Mouse (Mus musculus) cerebral cortex, adult 2 months (tissue): ENCODE measurements around the gene Cdan1.

Experiments used
- WGBS: fragments of 180-500 bp; shearing (Covaris S2); methylation state at CpG from one replicate; pipeline ENCODE4 v1.1.7; 2018; 5-methylcytosine and 5-hydroxymethylcytosine counted together

The Cdan1 gene

GRCm38 (mm10) chr2:120731877-120732530, 117.9 kb downstream of the Cdan1 start:
- WGBS = 40% methylated on average over 7 of the region's 7 CpGs

GRCm38 (mm10) chr2:120731167-120731862, 118.6 kb downstream of the Cdan1 start:
- WGBS = under 1% methylated on average over 61 of the region's 61 CpGs

DNA sequence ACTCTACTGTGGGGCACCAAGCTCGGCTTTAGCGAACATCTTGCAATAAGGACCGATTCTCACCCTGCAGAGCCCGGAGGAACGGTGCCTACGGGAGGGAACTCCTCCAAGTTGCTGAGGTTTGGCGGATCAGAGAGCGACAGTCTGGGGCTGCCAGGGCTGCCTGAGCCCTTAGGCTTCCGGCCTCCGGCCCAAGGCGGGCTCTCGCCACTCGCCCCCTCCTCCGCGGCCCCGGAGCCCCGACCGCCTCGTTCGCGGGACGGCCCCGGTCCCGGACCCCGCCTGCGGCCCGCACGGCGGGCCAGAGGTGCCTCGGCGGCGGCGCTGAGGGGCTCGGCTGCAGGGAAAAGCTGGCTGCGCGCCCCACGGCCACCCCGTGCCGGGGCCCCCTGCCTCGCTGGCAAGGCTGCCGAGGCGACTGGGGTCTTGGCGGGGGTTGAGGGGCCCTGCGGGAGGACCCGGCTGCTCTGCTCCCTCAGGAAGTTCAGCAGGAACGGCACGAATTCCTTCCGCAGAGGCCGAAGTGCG, 119.2 kb downstream of the Cdan1 start:
- WGBS = under 1% methylated on average over 50 of the region's 50 CpGs

GRCm38 (mm10) chr2:120729775-120730585, 119.9 kb downstream of the Cdan1 start:
- 9% methylated on average over 23 of the region's 23 CpGs for WGBS

- WGBS = 69% methylated on average over 6 of the region's 6 CpGs
Measured at GRCm38 (mm10) chr2:120724176-120724575, 125.8 kb downstream of the Cdan1 start.

GRCm38 (mm10) chr2:120723621-120724020, 126.3 kb downstream of the Cdan1 start:
- 73% methylated on average over 4 of the region's 4 CpGs for WGBS

DNA sequence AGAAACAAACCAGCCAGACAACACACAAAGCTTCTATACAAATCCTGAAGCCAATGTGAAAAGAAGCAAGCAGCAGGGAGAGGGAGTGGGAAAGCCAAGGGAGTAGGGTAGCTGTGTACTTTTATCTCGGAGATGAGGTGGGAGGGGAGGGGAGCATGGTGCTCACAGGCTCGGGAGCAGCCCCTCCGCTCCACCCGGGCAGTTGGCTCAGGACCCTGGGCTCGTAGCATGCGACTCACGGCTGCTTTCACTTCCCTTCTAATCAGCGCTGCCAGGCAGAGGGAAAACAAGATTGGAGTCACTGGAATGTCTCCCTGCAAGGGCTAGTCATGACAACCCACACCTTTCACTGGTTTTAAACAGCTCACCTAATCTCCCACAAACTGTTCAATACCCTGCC, 127.4 kb downstream of the Cdan1 start:
- WGBS = 48% methylated on average over 8 of the region's 8 CpGs

DNA sequence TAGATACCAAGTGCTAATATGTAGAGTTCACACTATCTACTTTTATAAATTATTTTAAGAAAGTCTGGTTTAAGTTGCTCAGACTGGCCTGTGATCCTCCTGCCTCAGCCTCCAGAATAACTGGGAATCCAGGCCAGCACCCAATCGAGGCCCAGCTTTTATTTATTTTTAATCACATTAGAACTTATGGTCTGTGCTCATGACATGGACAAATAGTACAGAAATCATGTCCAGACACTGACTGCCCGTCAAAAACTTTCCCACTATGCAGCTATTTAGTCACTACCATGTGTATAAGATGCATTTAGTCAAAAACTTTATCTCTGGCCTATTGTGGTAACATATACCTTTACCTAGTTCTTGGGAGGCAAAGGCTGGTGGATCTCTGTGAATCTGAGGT, 128.0 kb downstream of the Cdan1 start:
- WGBS = 88% methylated on average over 2 of the region's 2 CpGs

DNA sequence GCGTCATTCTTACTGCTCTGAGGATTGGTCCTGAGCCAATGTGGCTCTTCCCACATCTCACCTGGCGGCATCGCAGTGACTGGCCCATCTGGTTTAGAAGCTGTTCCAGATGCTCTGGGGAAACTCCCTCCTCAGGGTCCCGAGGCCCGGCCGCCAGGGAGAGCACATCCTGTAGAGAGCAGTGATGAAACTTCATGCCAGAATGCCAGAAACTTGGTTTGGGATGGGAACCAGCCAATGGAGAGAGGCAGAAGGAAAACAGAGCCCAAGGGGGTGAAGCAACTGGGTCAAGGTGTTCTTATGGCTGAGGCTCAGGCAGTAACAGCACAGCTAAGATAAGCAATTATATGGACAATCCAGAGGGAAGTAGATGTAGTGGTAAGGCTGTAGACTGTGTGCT, 129.1 kb downstream of the Cdan1 start:
- 75% methylated on average over 6 of the region's 6 CpGs for WGBS

GRCm38 (mm10) chr2:120718496-120718895, 131.4 kb downstream of the Cdan1 start:
- WGBS = 92% methylated on average over 8 of the region's 8 CpGs

DNA sequence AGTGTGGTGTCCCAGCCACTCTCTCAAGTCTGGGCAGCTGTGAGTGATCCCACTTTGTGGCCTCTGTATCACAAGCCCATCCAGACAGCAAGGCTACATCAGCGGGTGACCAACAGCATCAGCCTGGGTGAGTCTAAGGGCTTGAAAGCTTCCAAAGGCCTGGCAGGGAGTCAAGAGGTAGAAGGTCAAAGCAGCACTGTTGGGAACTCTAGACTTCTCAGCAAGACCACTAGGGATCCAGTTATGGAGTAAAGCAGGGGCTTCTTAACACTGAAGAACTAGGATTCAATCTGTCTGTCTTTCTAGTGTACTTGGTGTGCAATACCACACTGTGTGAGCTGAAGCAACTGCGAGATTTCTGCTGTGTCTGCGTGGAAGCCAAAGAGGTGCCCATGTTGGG, 136.5 kb downstream of the Cdan1 start:
- 98% methylated on average over 3 of the region's 3 CpGs for WGBS

- WGBS = 100% methylated on average over 3 of the region's 3 CpGs
Measured at GRCm38 (mm10) chr2:120710948-120711347, 139.0 kb downstream of the Cdan1 start.

DNA sequence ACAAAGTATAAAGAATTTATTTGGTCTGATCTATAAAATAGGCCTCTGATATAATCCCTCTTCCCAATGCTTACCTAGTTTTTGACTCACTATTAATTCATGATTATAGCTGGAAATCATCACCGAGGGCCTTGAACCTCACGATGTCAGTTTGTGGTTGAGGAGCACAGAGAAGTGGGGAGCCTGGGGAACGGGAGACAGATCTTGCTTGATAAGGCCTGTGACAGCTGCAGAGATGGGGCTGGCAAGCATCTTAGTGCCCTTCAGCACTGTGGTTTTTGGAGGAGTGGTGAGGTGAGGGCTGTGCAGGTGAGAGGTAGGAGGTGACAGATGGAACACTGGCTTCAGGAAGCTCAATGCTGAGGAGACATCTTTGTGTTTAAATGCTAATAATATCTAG, 139.8 kb downstream of the Cdan1 start:
- WGBS = 86% methylated on average over 3 of the region's 3 CpGs

DNA sequence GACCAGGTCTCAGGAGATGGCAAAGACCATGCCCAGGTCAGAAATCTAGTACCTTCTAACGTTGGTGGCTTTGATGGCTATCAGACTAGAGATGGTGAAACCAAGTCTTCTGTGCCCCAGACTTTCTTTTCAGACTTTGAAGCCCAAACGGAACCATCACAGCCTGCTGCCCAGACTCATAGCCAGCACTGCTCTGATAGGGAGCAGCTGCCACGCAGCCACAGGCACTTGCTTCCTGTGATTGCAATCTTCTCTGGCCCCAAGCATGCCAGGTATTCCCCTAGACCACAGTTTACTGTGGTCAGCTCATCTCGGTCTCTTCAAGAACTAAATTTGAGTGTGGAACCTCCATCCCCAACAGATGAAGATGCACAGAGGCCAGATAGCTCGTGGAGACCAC, 147.3 kb downstream of the Cdan1 start:
- 84% methylated on average over 5 of the region's 5 CpGs for WGBS

DNA sequence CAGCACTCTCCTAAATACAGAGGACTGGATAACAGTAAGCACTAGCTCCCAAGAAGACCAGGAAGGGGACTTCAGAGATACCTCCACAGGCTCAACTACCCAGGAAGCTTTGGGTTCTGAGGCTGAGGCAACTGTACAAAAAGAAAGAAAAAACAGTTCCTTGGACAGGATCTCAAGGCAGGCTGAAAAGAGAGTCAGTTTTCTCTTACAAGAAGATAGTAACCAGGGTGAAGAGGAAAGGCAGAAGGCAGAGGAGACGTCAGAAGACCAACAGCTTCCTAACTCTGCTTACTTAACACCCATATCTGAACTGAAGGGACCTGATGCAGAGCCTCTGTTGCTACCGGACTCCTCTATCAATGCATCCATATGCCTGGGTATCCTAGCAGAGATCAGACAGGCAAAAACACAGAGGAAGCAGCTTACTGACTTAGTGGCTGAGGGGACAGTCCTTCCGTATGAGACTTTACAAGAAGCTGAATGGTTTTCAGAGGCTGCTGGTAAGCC, 149.5 kb downstream of the Cdan1 start:
- 93% methylated on average over 3 of the region's 3 CpGs for WGBS

DNA sequence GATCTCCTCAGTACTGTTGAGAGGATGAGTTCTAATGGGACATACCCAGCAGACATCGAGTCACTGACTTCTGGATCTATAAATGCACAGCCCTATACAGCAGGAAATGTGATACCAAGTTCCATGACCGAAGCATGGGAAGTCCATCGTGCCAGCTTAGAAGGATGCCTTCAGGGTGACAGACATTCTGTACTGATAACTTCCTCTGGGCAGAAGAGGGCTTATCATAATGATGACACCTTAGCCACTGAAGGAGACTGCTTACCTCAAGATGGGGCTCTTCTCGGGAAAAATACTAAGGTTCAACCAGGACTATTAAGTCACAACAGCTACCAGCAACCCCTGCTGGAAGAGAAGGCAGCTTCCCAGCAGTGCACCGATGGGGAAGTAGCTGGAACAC, 152.2 kb downstream of the Cdan1 start:
- 85% methylated on average over 5 of the region's 5 CpGs for WGBS

GRCm38 (mm10) chr2:120681151-120681550, 168.8 kb downstream of the Cdan1 start:
- WGBS = 94% methylated on average over 7 of the region's 7 CpGs

- WGBS = 53% methylated on average over 2 of the region's 2 CpGs
Measured at GRCm38 (mm10) chr2:120670253-120670652, 179.7 kb downstream of the Cdan1 start.

DNA sequence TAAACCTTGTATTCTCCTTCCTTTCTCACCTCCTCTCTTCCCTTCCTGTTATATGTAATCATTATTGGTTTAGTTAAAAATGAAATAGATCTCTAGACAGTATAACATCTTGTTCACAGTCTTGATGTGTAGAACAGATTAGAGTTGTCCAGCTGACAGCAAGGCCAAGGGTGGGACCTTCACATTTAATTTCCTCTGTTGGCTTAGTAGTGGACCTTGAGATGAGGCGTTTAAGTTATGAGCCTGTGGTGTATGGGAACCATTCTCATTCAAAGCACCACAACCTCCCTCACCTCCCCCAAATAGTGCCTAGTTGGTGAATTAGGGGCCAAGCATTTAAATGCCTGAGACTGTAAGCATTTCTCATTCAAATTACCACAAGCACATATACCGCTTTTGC, 182.5 kb downstream of the Cdan1 start:
- WGBS = 87% methylated on average over 2 of the region's 2 CpGs
